Mouse (Mus musculus) liver, embryonic 15.5 days (tissue): ENCODE data around the gene Dop1a. TPM values are rescaled to one million over a fixed set of nuclear protein-coding genes. Genes with fewer than 3 reads are reported as not detected.
A peak's percentile ranks its signal among the peaks of the same experiment; 100 is the strongest.

ENCODE experiments used
- ATAC-seq: fragments of 200-750 bp; cut with Nextera tagmentation; 2 replicates; pipeline ENCODE4 v1.8.0; 2017; ENCODE audit warnings: moderate number of reproducible peaks, mild to moderate bottlenecking, moderate library complexity; ENCODE audit not compliant: insufficient read depth
- H3K27ac ChIP-seq: fragments of 300-500 bp; sonication (generic); replicated peaks from 2 replicates; pipeline ENCODE4 v1.5.1; 2015; ENCODE audit warnings: mild to moderate bottlenecking, inconsistent platforms
- H3K27me3 ChIP-seq: fragments of 300-500 bp; sonication (generic); 2 replicates; pipeline ENCODE4 v1.6.1; 2015; ENCODE audit warnings: mild to moderate bottlenecking, inconsistent platforms
- H3K36me3 ChIP-seq: fragments of 300-500 bp; sonication (generic); replicated peaks from 2 replicates; pipeline ENCODE4 v1.6.1; 2015; ENCODE audit warnings: moderate library complexity, mild to moderate bottlenecking, inconsistent platforms
- H3K4me1 ChIP-seq: fragments of 300-500 bp; sonication (generic); replicated peaks from 2 replicates; pipeline ENCODE4 v1.6.1; 2015; ENCODE audit warnings: inconsistent platforms
- H3K4me2 ChIP-seq: fragments of 300-500 bp; sonication (generic); 2 replicates; pipeline ENCODE4 v1.6.1; 2015; ENCODE audit warnings: moderate library complexity, mild to moderate bottlenecking, inconsistent platforms
- H3K4me3 ChIP-seq: fragments of 300-500 bp; sonication (generic); replicated peaks from 2 replicates; pipeline ENCODE4 v1.5.1; 2015; ENCODE audit warnings: mild to moderate bottlenecking, inconsistent platforms
- H3K9ac ChIP-seq: fragments of 300-500 bp; sonication (generic); 2 replicates; pipeline ENCODE4 v1.6.1; 2015; ENCODE audit warnings: moderate library complexity, mild to moderate bottlenecking, inconsistent platforms
- H3K9me3 ChIP-seq: fragments of 300-500 bp; sonication (generic); replicated peaks from 2 replicates; pipeline ENCODE4 v1.6.1; 2016; ENCODE audit warnings: inconsistent platforms
- WGBS: fragments of 180-500 bp; shearing (Covaris S2); methylation state at CpG from one replicate; pipeline ENCODE4 v1.1.7; 2015; ENCODE audit warnings: mixed read lengths; ENCODE audit not compliant: insufficient replicate concordance; 5-methylcytosine and 5-hydroxymethylcytosine counted together
- polyA plus RNA-seq: library from polyadenylated mRNA; unstranded; fragments of >200 nt; fragmentation: Nextera tagmentation; extraction: Ambion mirVana; gene quantifications from 2 replicates; pipeline ENCODE4 v1.2.1, GENCODE M21; 2015

Gene Dop1a
- polyA plus RNA-seq, 1 experiment from 2014 or later: 3.9 TPM

DNA sequence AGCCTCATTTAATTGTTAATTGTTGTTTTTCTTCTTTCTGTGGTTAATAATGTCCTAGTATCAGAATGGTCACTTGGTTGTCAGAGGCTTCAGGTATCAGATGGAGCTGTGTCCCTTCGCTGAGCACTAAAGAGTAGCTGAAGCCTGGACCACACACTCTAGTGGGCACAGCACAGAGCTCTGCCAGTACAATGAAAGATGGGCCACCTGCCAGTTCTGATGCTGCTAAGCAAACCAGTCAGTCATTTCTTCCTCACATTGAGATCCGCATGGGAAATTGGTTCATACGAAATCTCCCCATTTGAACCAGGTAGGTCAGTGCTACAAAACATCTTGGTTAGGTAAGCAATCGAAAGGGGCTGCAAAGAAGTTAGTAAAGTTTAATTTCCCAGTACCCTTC, 87.7 kb downstream of the Dop1a start:
- peaks cover 64% of the 10 kb centered on the region for H3K36me3 ChIP-seq

DNA sequence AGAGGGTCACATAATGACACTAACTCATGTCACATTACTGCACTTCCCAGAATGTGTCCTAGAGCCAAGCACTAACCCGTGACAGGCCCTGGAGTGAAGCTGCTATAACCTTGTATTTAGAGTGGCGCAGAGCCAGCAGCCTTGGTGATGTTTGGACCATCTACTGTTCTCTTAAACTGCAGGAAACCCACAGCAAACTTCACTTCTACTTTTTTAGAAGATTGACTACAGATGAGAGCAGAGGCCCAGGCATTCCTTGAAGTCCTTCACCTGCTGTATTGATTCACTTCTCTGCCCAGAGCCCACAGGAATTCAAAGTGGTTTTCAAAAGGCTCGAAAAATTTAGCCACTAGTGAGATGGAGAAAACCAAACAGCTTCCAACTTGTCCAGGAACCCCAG, 93.6 kb downstream of the Dop1a start:
- no peaks in the 10 kb centered on the region for H3K27me3 ChIP-seq
- no peak for ATAC-seq
- no peak overlapping the region for H3K4me3 ChIP-seq
- no peaks in the 10 kb centered on the region for H3K9me3 ChIP-seq
- H3K4me1 ChIP-seq: no peaks in the 10 kb centered on the region
- H3K4me2 ChIP-seq: no peak overlapping the region
- no peak overlapping the region for H3K27ac ChIP-seq
- WGBS: 63% methylated on average over 3 of the region's 3 CpGs
- H3K9ac ChIP-seq: no peak overlapping the region
- peaks cover 45% of the 10 kb centered on the region for H3K36me3 ChIP-seq

More for the DNA sequence above, 87.7 kb downstream of the Dop1a start:
- H3K4me1 ChIP-seq: no peaks in the 10 kb centered on the region
- H3K27me3 ChIP-seq: no peaks in the 10 kb centered on the region
- H3K4me3 ChIP-seq: no peak overlapping the region
- no peak overlapping the region for H3K9ac ChIP-seq
- H3K27ac ChIP-seq: no peak overlapping the region
- 81% methylated on average over 4 of the region's 4 CpGs for WGBS
- ATAC-seq: no peak
- no peaks in the 10 kb centered on the region for H3K9me3 ChIP-seq
- H3K4me2 ChIP-seq: no peak overlapping the region

DNA sequence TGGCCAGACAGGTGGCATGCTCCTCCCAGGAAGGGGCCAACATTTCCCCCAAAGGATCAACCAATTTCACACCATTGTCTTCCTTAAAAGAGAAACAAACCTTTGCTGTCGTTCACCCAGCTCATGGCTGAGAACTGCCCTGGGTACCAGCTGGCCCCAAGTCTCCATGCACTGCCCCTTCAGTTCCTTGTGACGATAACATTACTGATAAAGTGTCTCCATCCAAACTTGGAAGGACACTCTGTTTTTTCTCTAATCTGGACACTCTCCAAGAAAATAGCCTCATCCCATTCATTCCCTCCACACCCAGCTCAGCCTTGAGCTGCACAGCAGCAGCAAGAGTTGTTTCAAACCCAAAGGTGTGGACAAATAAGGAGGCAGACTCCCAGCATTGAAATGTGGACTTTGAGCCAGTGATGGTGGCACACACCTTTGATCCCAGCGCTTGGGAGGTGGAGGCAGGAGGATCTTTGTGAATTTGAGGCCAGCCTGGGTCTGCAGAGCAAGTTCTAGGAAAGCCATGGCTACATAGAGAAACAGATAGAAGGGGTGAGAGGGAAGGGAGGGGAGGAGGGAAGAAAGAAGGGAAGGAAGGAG, 102.5 kb downstream of the Dop1a start:
- ATAC-seq: no peak
- Histone ChIP-seq H3K4me3 (no peak overlapping the region), H3K9ac (no peak overlapping the region), H3K9me3 (no peaks in the 10 kb centered on the region), H3K36me3 (peaks cover 21% of the 10 kb centered on the region; the same call in 1 of the 2 replicates), H3K27me3 (no peaks in the 10 kb centered on the region), H3K4me1 (peaks cover 33% of the 10 kb centered on the region), H3K4me2 (no peak overlapping the region), H3K27ac (no peak overlapping the region)
- WGBS: 61% methylated on average over 3 of the region's 3 CpGs

DNA sequence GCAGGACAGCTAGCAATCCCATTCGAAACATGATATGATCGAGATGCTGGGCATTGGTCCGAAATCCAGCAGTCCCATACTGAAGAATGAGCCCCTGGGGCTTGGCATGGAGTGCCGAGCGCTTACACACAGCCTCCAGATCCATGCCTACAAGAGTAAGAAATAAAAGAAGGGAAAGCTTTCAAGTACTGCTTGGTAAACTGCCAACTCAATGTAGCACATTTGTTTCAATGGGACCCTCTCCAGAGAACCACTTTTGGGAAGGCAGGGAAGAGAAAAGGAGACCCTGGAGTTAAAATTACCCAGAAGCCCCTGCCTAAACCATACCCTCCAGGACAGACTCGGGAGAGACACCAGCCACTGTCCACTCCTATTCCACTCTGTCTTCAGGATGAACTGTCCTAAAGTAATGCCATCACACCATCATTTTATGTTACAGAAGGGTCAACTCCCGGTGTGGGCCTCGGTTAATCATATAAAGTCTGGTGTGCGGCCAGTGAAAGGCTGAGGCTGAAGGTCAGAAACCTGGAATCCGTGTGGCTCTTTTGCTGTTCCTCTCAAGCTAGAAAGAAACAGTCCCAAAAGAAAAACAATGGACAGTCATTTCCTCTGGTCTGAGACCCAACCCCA, 103.4 kb downstream of the Dop1a start:
- peak overlapping the region; percentile 78 for H3K4me3 ChIP-seq
- 0 out of 2 replicates have a peak overlapping the region, but pooled peaks have one; percentile 7 for H3K27ac ChIP-seq
- H3K36me3 ChIP-seq: peaks cover 12% of the 10 kb centered on the region; the same call in 1 of the 2 replicates
- H3K27me3 ChIP-seq: no peaks in the 10 kb centered on the region
- H3K9ac ChIP-seq: no peak overlapping the region
- H3K4me1 ChIP-seq: peaks cover 33% of the 10 kb centered on the region
- H3K4me2 ChIP-seq: peak overlapping the region; percentile 99
- no peaks in the 10 kb centered on the region for H3K9me3 ChIP-seq
- ATAC-seq: no peak
- 70% methylated on average over 10 of the region's 10 CpGs for WGBS

DNA sequence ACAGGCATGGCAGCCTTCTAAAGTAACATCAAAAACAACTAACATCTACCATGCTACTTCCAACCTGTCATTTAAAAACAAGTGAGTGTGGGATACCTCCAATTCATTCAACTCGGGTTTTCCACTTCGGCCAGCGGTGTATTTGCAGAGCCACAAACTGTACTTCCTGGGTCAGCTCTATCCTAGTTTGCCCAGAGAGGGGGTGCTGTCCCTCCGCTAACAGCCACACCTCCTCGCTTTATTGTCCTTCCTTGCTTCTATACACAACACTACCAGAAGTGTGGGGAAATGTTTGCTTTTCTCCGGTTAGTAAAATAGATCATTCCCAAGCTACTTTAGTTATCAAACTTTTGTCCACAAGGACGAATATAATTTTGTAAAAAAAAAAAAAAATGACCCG, 104.0 kb downstream of the Dop1a start:
- peaks cover 8% of the 10 kb centered on the region; the same call in 1 of the 2 replicates for H3K36me3 ChIP-seq
- peak overlapping the region; percentile 78 for H3K4me3 ChIP-seq
- 17% methylated on average over 8 of the region's 8 CpGs for WGBS
- H3K9ac ChIP-seq: no peak overlapping the region
- H3K9me3 ChIP-seq: no peaks in the 10 kb centered on the region
- H3K27ac ChIP-seq: 0 out of 2 replicates have a peak overlapping the region, but pooled peaks have one; percentile 74
- H3K4me1 ChIP-seq: peaks cover 33% of the 10 kb centered on the region
- H3K4me2 ChIP-seq: peak overlapping the region; percentile 99
- H3K27me3 ChIP-seq: no peaks in the 10 kb centered on the region
- ATAC-seq: no peak

DNA sequence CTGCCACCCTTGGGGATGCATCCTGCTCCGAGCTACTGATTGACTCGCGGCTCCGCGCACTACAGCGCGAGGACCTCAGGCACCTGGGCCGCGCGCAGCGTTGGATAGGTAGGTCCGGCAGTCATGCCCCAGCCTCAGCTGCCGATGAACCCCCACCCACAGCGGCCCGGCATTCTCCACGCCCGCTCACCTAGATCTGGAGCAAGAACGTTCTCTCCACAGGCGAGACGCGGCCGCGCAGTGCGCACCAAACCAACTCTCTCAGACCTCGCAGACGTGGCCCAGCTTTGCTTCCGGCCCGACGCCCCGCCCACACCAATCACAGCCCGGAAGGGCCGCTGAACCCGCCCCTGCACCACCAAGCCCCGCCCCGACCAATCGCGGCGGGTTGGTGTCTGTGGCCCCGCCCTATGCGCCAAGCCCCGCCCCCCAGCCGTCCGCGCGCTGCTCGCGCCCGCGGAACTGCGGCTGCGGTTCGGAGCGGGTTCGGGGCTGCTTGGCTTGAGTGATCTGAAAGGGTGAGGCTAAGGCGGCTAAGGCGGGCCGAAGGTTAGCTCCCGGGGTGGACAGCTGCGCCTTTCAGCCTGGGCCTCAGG, 104.7 kb downstream of the Dop1a start, which contains the start of the genes Pgm3 and Rwdd2a:
TSS of gene Pgm3 (minus strand) at position 303 of the 596 bp plus-strand sequence.
TSS of gene Rwdd2a (plus strand) at position 452 of the 596 bp plus-strand sequence.
- Histone ChIP-seq H3K4me3 (peak within 1 kb of the TSS; percentile 78), H3K9ac (peak within 1 kb of the TSS; percentile 69), H3K4me2 (peak within 1 kb of the TSS; percentile 99), H3K9me3 (no peaks in the 10 kb centered on the region), H3K27me3 (no peaks in the 10 kb centered on the region), H3K4me1 (peaks cover 33% of the 10 kb centered on the region), H3K36me3 (peaks cover 5% of the 10 kb centered on the region; the same call in 1 of the 2 replicates), H3K27ac (peak within 1 kb of the TSS; percentile 74; the same call in 1 of the 2 replicates)
- ATAC-seq: peak; percentile 94
- under 1% methylated on average over 58 of the region's 59 CpGs for WGBS

DNA sequence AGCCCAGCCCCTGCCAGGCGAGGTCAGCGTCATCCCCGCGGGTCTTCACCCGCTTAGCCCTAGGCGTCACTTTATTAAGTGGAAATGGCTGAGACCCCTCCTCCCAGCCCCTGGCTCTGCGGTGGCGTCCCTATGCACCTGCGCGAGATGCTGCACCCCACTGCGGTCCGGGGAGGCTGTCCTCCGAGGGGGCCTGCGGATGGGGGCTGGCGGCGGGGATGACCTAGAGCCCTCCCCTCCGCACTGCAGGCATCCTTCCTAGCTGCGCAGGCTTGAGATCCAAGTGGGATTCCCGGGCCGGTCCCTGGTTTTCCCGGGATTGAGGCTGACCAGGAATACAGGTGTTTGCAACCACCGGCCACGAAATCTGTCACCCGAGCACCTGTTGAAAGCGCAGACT, 105.2 kb downstream of the Dop1a start:
- H3K4me1 ChIP-seq: peaks cover 33% of the 10 kb centered on the region
- peak; percentile 30 for ATAC-seq

DNA sequence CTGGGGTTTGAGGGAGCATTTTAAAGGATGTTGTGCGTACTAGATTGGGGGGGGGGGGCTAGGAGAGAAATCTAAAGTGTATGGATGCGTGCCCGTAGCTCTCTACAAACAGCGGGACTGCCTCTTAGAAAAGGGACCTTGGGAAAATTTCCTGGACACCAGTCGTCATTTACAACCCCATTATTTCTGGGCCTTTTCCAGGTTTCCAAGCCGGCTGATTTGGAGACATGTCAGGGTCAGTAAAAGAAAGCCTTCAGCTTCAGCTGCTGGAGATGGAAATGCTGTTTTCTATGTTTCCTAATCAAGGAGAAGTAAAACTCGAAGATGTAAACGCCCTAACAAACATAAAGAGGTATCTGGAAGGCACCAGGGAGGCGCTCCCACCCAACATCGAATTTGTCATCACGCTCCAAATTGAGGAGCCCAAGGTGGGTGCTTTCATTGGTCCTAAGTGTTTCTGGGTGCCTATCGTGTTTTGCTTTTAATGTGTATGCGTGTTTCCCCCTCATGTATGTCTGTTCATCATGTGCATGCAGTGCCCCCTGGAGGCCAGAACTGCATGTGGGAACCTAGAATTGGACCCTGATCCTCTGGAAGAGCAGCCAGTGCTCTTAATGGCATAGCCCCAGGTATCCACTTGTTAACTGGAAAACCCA, 105.8 kb downstream of the Dop1a start:
- H3K27me3 ChIP-seq: no peaks in the 10 kb centered on the region
- no peaks in the 10 kb centered on the region for H3K9me3 ChIP-seq
- no peak overlapping the region for H3K27ac ChIP-seq
- ATAC-seq: no peak
- H3K4me1 ChIP-seq: peaks cover 33% of the 10 kb centered on the region
- peak overlapping the region; percentile 99 for H3K4me2 ChIP-seq
- H3K4me3 ChIP-seq: peak overlapping the region; percentile 78
- no peaks in the 10 kb centered on the region for H3K36me3 ChIP-seq
- WGBS: 5% methylated on average over 13 of the region's 13 CpGs
- H3K9ac ChIP-seq: peak overlapping the region; percentile 55; the same call in 1 of the 2 replicates

More for the DNA sequence above, 105.2 kb downstream of the Dop1a start:
- Histone ChIP-seq H3K4me2 (peak overlapping the region; percentile 99), H3K36me3 (no peaks in the 10 kb centered on the region), H3K9me3 (no peaks in the 10 kb centered on the region), H3K27ac (no peak overlapping the region), H3K9ac (peak overlapping the region; percentile 55), H3K27me3 (no peaks in the 10 kb centered on the region), H3K4me3 (peak overlapping the region; percentile 78)
- 1% methylated on average over 25 of the region's 25 CpGs for WGBS

DNA sequence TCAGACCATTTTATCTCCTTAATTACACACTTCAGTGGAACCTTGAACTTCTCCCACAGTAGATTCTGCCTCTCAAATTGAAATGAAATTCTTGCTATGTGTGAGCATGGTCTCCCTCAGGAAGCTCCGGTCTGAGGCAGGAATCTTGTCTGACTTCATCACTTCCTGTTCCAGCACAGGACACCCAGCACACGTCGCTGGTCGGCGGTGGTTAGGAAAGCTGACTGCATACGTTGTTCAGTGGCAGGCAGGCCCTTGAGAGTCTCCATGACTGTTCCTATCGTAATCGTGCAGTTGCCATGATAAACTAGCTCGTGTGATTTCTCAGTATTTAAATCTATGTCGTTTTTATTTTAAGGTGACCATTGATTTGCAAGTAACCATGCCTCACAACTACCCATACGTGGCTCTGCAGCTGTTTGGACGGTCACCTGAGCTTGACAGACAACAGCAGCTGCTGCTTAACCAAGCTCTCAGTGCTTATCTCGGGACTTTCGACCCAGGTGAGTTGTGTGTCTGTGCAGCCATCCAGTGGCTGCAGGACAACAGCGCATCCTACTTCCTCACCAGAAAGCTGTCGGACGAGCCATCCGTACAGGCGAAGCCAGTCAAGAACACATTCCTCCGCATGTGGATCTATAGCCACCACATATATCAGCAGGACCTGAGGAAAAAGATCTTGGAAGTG, 106.8 kb downstream of the Dop1a start:
- Histone ChIP-seq H3K9ac (no peak overlapping the region), H3K27me3 (no peaks in the 10 kb centered on the region), H3K36me3 (no peaks in the 10 kb centered on the region), H3K27ac (no peak overlapping the region), H3K4me2 (0 out of 2 replicates have a peak overlapping the region, but pooled peaks have one; percentile 99), H3K9me3 (no peaks in the 10 kb centered on the region), H3K4me3 (no peak overlapping the region), H3K4me1 (peaks cover 33% of the 10 kb centered on the region)
- no peak for ATAC-seq
- 41% methylated on average over 20 of the region's 20 CpGs for WGBS

DNA sequence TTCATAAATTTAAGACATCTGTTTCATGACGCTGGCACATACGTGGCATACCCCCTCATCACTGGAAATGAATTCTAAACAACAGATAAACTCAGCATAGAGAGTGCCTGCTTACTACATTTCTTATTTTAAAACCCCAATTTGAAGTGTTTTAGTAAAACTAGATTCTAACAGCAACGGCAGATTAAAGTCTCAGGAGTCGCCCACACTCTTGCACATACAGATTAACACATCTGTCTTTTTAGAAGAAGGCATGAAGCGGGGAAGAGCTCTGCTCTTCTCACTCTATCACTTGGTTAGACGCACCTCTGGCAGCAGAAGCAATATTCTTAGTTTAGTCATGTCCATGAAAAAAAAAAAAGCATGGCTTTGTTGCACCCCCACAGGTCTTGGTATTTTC, 108.2 kb downstream of the Dop1a start:
- no peak for ATAC-seq
- no peaks in the 10 kb centered on the region for H3K9me3 ChIP-seq
- H3K4me3 ChIP-seq: no peak overlapping the region
- H3K9ac ChIP-seq: no peak overlapping the region
- peaks cover 26% of the 10 kb centered on the region for H3K4me1 ChIP-seq
- no peaks in the 10 kb centered on the region for H3K27me3 ChIP-seq
- no peak overlapping the region for H3K4me2 ChIP-seq
- no peaks in the 10 kb centered on the region for H3K36me3 ChIP-seq
- no peak overlapping the region for H3K27ac ChIP-seq
- WGBS: 74% methylated on average over 6 of the region's 6 CpGs
